Mouse (Mus musculus) liver, adult 2 months (tissue): ENCODE results near the gene Zyx.

Source experiments
- CTCF ChIP-seq: fragments of 200-500 bp; IDR thresholded peaks from 2 replicates; pipeline ENCODE4 v1.5.1; 2011; ENCODE audit warnings: low read depth, low read length, control low read depth
- POLR2A ChIP-seq: fragments of 200-500 bp; IDR thresholded peaks from 2 replicates; pipeline ENCODE4 v1.6.1; 2011; ENCODE audit warnings: low read length, control low read depth; ENCODE audit not compliant: insufficient read depth; ENCODE audit errors: extremely low read depth

GRCm38 (mm10) chr6:42330946-42331345, 18.5 kb upstream of the Zyx start:
- TF ChIP-seq POLR2A (no peak), CTCF (no peak)
